In genomic region chr2:21280794-21281420, GRCm38 (mm10) we compare ENCODE assay signal across 8 mouse cellular contexts.
DNase-seq lines count a peak whose midpoint lies in the region; ATAC-seq and TF ChIP-seq lines count a peak whose summit lies in the region.

No protein-coding gene starts in this region.

- no peak overlapping the region for H3K4me2 ChIP-seq in forebrain, embryonic 13.5 days

- no peak overlapping the region for H3K9ac ChIP-seq in forebrain, embryonic 13.5 days

- peaks cover 23% of the 10 kb centered on the region for H3K4me1 ChIP-seq in forebrain, embryonic 13.5 days
- no peaks in the 10 kb centered on the region for H3K4me1 ChIP-seq in lung, adult 2 months (ENCODE audit: control insufficient read depth, insufficient read depth, low read length)

- intact Hi-C loops in heart, postnatal 36 days (cut with DNase I), result loop anchor here (1.0 kb wide), 1 partner anchor 628 kb away; no protein-coding TSS in a partner anchor

- H3K27ac ChIP-seq in forebrain, embryonic 13.5 days, result no peak overlapping the region

- H3K27me3 ChIP-seq in forebrain, embryonic 13.5 days, result no peaks in the 10 kb centered on the region

- peak; percentile 60 for TF ChIP-seq CTCF in lung, adult 2 months (IDR thresholded peaks at IDR 0.05; ENCODE audit: insufficient read depth, low read length)

- 35% methylated on average over 9 of the region's 9 CpGs for whole genome bisulfite sequencing in forebrain, embryonic 13.5 days
- WGBS in lung, adult 2 months, result 36% methylated on average over 9 of the region's 9 CpGs

- DNase-seq in ES-CJ7 (ENCODE audit: low read depth, low spot score), result peak; percentile 74
- DNase-seq in c-Kit-positive CD71-positive TER-119-negative erythroid progenitor cells, embryonic 14.5 days (ENCODE audit: low read depth), result peak; percentile 16
- DNase-seq in heart, postnatal 36 days, result peak; percentile 66 to 76
- peak; percentile 71 to 92 for DNase-seq in layer of hippocampus, adult 18-20 months (ENCODE audit: low spot score in 2 of 2)
- peak; percentile 65 for DNase-seq in lung, adult 2 months
- DNase-seq in ovary, postnatal 10 days (ENCODE audit: low spot score), result peak; percentile 38
- DNase-seq in thymus, postnatal 0 days (ENCODE audit: low spot score), result peak; percentile 48

- ATAC-seq in forebrain, embryonic 13.5 days, result peak; percentile 81

- no peak overlapping the region for H3K4me3 ChIP-seq in forebrain, embryonic 13.5 days
- no peak overlapping the region for H3K4me3 ChIP-seq in lung, adult 2 months (replicated peaks; ENCODE audit: extremely low read depth, low read depth, low read length)

- no peak for TF ChIP-seq POLR2A in lung, adult 2 months (IDR thresholded peaks at IDR 0.05; ENCODE audit: borderline replicate concordance, extremely low read depth, low read depth, low read length)

- no peaks in the 10 kb centered on the region for H3K9me3 ChIP-seq in forebrain, embryonic 13.5 days (replicated peaks)

- H3K36me3 ChIP-seq in forebrain, embryonic 13.5 days (ENCODE audit: poor library complexity, severe bottlenecking), result no peaks in the 10 kb centered on the region

Comparison
In these comparisons a context has a peak if more than half of its experiments do, and no peak if none do; other contexts are left out.
1. DNase-seq: peak in every context shown above with its lines; median percentile 82 in layer of hippocampus, adult 18-20 months; 74 in ES-CJ7; 71 in heart, postnatal 36 days; 65 in lung, adult 2 months; 48 in thymus, postnatal 0 days; 38 in ovary, postnatal 10 days; 16 in c-Kit-positive CD71-positive TER-119-negative erythroid progenitor cells, embryonic 14.5 days.